Mouse (Mus musculus): ENCODE results near the gene F13a1.

The F13a1 gene

GRCm38 (mm10) chr13:36953676-36954075, 96.4 kb downstream of the F13a1 start:
- no peak for DNase-seq (ENCODE audit: inconsistent ontology term)

- DNase-seq (ENCODE audit: inconsistent ontology term): no peak
Measured at GRCm38 (mm10) chr13:36941891-36942290, 108.2 kb downstream of the F13a1 start.

GRCm38 (mm10) chr13:36932066-36932465, 118.0 kb downstream of the F13a1 start:
- DNase-seq (ENCODE audit: inconsistent ontology term): no peak

GRCm38 (mm10) chr13:36919737-36920136, 130.3 kb downstream of the F13a1 start:
- no peak for DNase-seq (ENCODE audit: inconsistent ontology term)

- no peak for DNase-seq (ENCODE audit: inconsistent ontology term)
Measured at GRCm38 (mm10) chr13:36903885-36904284, 146.2 kb downstream of the F13a1 start.

- DNase-seq (ENCODE audit: inconsistent ontology term): no peak
Measured at GRCm38 (mm10) chr13:36903447-36903846, 146.6 kb downstream of the F13a1 start.

GRCm38 (mm10) chr13:36901603-36902002, 148.4 kb downstream of the F13a1 start:
- no peak for DNase-seq (ENCODE audit: inconsistent ontology term)

- DNase-seq (ENCODE audit: inconsistent ontology term): no peak
Measured at GRCm38 (mm10) chr13:36901016-36901415, 149.0 kb downstream of the F13a1 start.

- no peak for DNase-seq (ENCODE audit: inconsistent ontology term)
Measured at GRCm38 (mm10) chr13:36896061-36896460, 154.0 kb downstream of the F13a1 start.

- no peak for DNase-seq (ENCODE audit: inconsistent ontology term)
Measured at GRCm38 (mm10) chr13:36893762-36894161, 156.3 kb downstream of the F13a1 start.

- DNase-seq (ENCODE audit: inconsistent ontology term): no peak
Measured at GRCm38 (mm10) chr13:36892216-36892615, 157.8 kb downstream of the F13a1 start.

GRCm38 (mm10) chr13:36885973-36886372, 164.1 kb downstream of the F13a1 start:
- DNase-seq (ENCODE audit: inconsistent ontology term): no peak

- peak; percentile 15 for DNase-seq (ENCODE audit: inconsistent ontology term)
Measured at GRCm38 (mm10) chr13:36839111-36839510, 210.9 kb downstream of the F13a1 start.
